ENCODE assay signal across 16 mouse cellular contexts in the genomic region with DNA sequence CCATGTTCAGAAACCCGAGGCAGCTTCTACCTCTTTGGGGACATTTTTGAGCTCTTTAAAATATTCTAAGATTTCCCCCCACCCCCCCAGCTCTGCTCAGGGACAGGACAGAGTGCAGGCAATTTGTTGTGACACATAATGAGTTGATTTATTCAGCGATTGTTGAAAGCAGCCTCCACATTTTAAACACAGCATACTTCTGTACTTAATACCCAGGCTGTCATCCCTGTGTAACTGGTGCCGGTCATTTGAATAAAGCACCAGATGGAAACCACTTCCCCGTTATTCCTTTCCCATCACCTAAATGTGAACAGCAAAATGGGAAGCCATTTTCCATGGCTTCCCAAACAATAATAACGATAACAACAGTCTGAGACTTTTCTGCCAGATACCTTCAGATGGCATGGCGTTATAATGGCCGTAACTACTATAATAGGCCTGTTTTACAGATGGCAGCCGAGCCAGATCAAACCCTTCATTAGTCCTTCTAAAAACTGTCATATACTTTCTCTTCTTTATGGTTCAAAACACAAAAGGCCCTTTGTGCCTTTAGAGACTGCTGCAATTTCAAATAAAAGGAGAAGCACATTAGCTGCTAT.
DNase-seq lines count a peak whose midpoint lies in the region; ATAC-seq and TF ChIP-seq lines count a peak whose summit lies in the region.
"Had no signal": no experiment of that assay in that cellular context is flagged by ENCODE, and none has a peak within 500 bp of the region (broad histone marks: within the 10 kb centered on the region; RNA-seq: fewer than 3 reads in every experiment).

No protein-coding gene starts in this region.

- no peak for TF ChIP-seq POLR2A in kidney, adult 2 months (IDR thresholded peaks at IDR 0.05; ENCODE audit: low read depth, low read length)

- peaks cover 34% of the 10 kb centered on the region for H3K4me1 ChIP-seq in kidney, embryonic 15.5 days
- H3K4me1 ChIP-seq in kidney, adult 2 months (ENCODE audit: control insufficient read depth, insufficient read depth, low read length): no peaks in the 10 kb centered on the region
- peaks cover 25% of the 10 kb centered on the region for H3K4me1 ChIP-seq in embryonic facial prominence, embryonic 12.5 days
- H3K4me1 ChIP-seq in forebrain, postnatal 0 days (ENCODE audit: insufficient read depth): peaks cover 12% of the 10 kb centered on the region
- peaks cover 28% of the 10 kb centered on the region for H3K4me1 ChIP-seq in midbrain, embryonic 14.5 days (ENCODE audit: control insufficient read depth, insufficient read depth, low read length)

- 44% methylated on average over 8 of the region's 8 CpGs for WGBS in kidney, embryonic 15.5 days
- WGBS in kidney, adult 2 months: 65% methylated on average over 8 of the region's 8 CpGs
- 31% methylated on average over 8 of the region's 8 CpGs for WGBS in embryonic facial prominence, embryonic 12.5 days
- WGBS in forebrain, postnatal 0 days: 15% methylated on average over 8 of the region's 8 CpGs
- WGBS in midbrain, embryonic 14.5 days: 16% methylated on average over 8 of the region's 8 CpGs

- peak overlapping the region; percentile 50 for H3K27ac ChIP-seq in kidney, embryonic 15.5 days
- H3K27ac ChIP-seq in kidney, adult 2 months (ENCODE audit: insufficient read depth, low read depth, low read length): no peak overlapping the region
- H3K27ac ChIP-seq in embryonic facial prominence, embryonic 12.5 days: peak overlapping the region; percentile 24; the same call in 1 of the 2 replicates
- H3K27ac ChIP-seq in forebrain, postnatal 0 days (ENCODE audit: low read depth, low read length): peak overlapping the region; percentile 54
- peak overlapping the region; percentile 62 for H3K27ac ChIP-seq in midbrain, embryonic 14.5 days (replicated peaks; ENCODE audit: low read depth, low read length)
- H3K27ac ChIP-seq in gastrocnemius, adult 2 months: no peak overlapping the region

- ATAC-seq in kidney, embryonic 15.5 days (replicated peaks; ENCODE audit: low FRiP score): no peak
- no peak for ATAC-seq in embryonic facial prominence, embryonic 12.5 days (ENCODE audit: insufficient number of reproducible peaks, insufficient read depth, low FRiP score, low TSS enrichment)
- ATAC-seq in forebrain, postnatal 0 days: peak; percentile 81
- ATAC-seq in midbrain, embryonic 14.5 days (ENCODE audit: low FRiP score, low TSS enrichment): peak; percentile 55; the same call in 1 of the 2 replicates
- ATAC-seq: CD4-positive, CD25-positive, alpha-beta regulatory T cell, adult 4 months had no signal

- H3K4me2 ChIP-seq in kidney, embryonic 15.5 days: no peak overlapping the region
- no peak overlapping the region for H3K4me2 ChIP-seq in embryonic facial prominence, embryonic 12.5 days (replicated peaks)
- H3K4me2 ChIP-seq in forebrain, postnatal 0 days (ENCODE audit: low read depth): no peak overlapping the region
- no peak overlapping the region for H3K4me2 ChIP-seq in midbrain, embryonic 14.5 days (ENCODE audit: low read length)
- H3K4me2 ChIP-seq: heart, embryonic 11.5 days had no signal

- H3K4me3 ChIP-seq in kidney, embryonic 15.5 days (replicated peaks): no peak overlapping the region
- no peak overlapping the region for H3K4me3 ChIP-seq in kidney, adult 2 months (ENCODE audit: insufficient read depth, low read depth, low read length)
- no peak overlapping the region for H3K4me3 ChIP-seq in embryonic facial prominence, embryonic 12.5 days
- H3K4me3 ChIP-seq in forebrain, postnatal 0 days (ENCODE audit: low read depth, low read length): no peak overlapping the region
- no peak overlapping the region for H3K4me3 ChIP-seq in midbrain, embryonic 14.5 days (replicated peaks; ENCODE audit: low read depth, low read length)
- no peak overlapping the region for H3K4me3 ChIP-seq in gastrocnemius, adult 2 months
- H3K4me3 ChIP-seq: megakaryocyte, embryonic 14.5 days had no signal

- H3K9ac ChIP-seq in kidney, embryonic 15.5 days: no peak overlapping the region
- no peak overlapping the region for H3K9ac ChIP-seq in embryonic facial prominence, embryonic 12.5 days
- no peak overlapping the region for H3K9ac ChIP-seq in forebrain, postnatal 0 days
- no peak overlapping the region for H3K9ac ChIP-seq in midbrain, embryonic 14.5 days (replicated peaks; ENCODE audit: low read length)

- intact Hi-C loops in gastrocnemius, adult 2 months (cut with DNase I): no loop called here

- no peak for DNase-seq in kidney, adult 2 months
- peak; percentile 40 for DNase-seq in forebrain, postnatal 0 days
- DNase-seq in midbrain, embryonic 14.5 days: peak; percentile 49
- no peak for DNase-seq in thymus, postnatal 4 days
- DNase-seq in gastrocnemius, adult 2 months: no peak
- no peak for DNase-seq in layer of hippocampus, adult 11-12 months (ENCODE audit: low spot score)
- DNase-seq: cerebellum, adult 8-10 months; kidney, adult 11 months; spleen, adult 18-20 months; thymus, postnatal 36 days had no signal

- no peaks in the 10 kb centered on the region for H3K27me3 ChIP-seq in kidney, embryonic 15.5 days
- no peaks in the 10 kb centered on the region for H3K27me3 ChIP-seq in kidney, adult 2 months (replicated peaks; ENCODE audit: control insufficient read depth, insufficient read depth, low read length)
- H3K27me3 ChIP-seq in embryonic facial prominence, embryonic 12.5 days: no peaks in the 10 kb centered on the region
- H3K27me3 ChIP-seq in forebrain, postnatal 0 days (ENCODE audit: insufficient read depth, low read length): no peaks in the 10 kb centered on the region
- no peaks in the 10 kb centered on the region for H3K27me3 ChIP-seq in midbrain, embryonic 14.5 days (ENCODE audit: control insufficient read depth, insufficient read depth, low read length)
- H3K27me3 ChIP-seq: Patski had no signal

- H3K9me3 ChIP-seq in kidney, embryonic 15.5 days (replicated peaks): no peaks in the 10 kb centered on the region
- no peaks in the 10 kb centered on the region for H3K9me3 ChIP-seq in embryonic facial prominence, embryonic 12.5 days
- no peaks in the 10 kb centered on the region for H3K9me3 ChIP-seq in forebrain, postnatal 0 days (ENCODE audit: low read length)
- H3K9me3 ChIP-seq in midbrain, embryonic 14.5 days (ENCODE audit: control insufficient read depth, low read length): no peaks in the 10 kb centered on the region
- H3K9me3 ChIP-seq: megakaryocyte, embryonic 14.5 days had no signal

- TF ChIP-seq CTCF in kidney, adult 2 months (conservative IDR thresholded peaks at IDR 0.05; ENCODE audit: insufficient read depth, insufficient read length, low read depth, low read length): no peak
- TF ChIP-seq CTCF in forebrain, postnatal 0 days (IDR thresholded peaks at IDR 0.05; ENCODE audit: low read depth): no peak
- no peak for TF ChIP-seq CTCF in gastrocnemius, adult 2 months (IDR thresholded peaks at IDR 0.05)

- H3K36me3 ChIP-seq in kidney, embryonic 15.5 days: no peaks in the 10 kb centered on the region
- H3K36me3 ChIP-seq in kidney, adult 2 months (ENCODE audit: control insufficient read depth, insufficient read depth, low read length): no peaks in the 10 kb centered on the region
- H3K36me3 ChIP-seq in embryonic facial prominence, embryonic 12.5 days: no peaks in the 10 kb centered on the region
- H3K36me3 ChIP-seq in forebrain, postnatal 0 days (ENCODE audit: insufficient read depth): no peaks in the 10 kb centered on the region
- no peaks in the 10 kb centered on the region for H3K36me3 ChIP-seq in midbrain, embryonic 14.5 days (ENCODE audit: control insufficient read depth, insufficient read depth, low read length)

Comparison
In these comparisons a context has a peak if more than half of its experiments do, and no peak if none do; other contexts are left out.
1. H3K27ac ChIP-seq: peak in kidney, embryonic 15.5 days (single experiment), embryonic facial prominence, embryonic 12.5 days (single experiment), forebrain, postnatal 0 days (single experiment) and midbrain, embryonic 14.5 days (single experiment); none in kidney, adult 2 months (single experiment) and gastrocnemius, adult 2 months (single experiment).
2. ATAC-seq: peak in forebrain, postnatal 0 days (single experiment) and midbrain, embryonic 14.5 days (single experiment); none in kidney, embryonic 15.5 days (single experiment) and embryonic facial prominence, embryonic 12.5 days (single experiment).
3. DNase-seq: peak in forebrain, postnatal 0 days (single experiment) and midbrain, embryonic 14.5 days (single experiment); none in kidney, adult 2 months (single experiment), thymus, postnatal 4 days (single experiment), gastrocnemius, adult 2 months (single experiment) and layer of hippocampus, adult 11-12 months (single experiment).